Mouse (Mus musculus): ENCODE data around the gene Zfp36. TPM values are rescaled to one million over a fixed set of nuclear protein-coding genes. Genes with fewer than 3 reads are reported as not detected.
"Not testable (repeated sequence)": the region's sequence is repeated elsewhere in the genome, so short reads cannot be mapped to it uniquely, and the experiment has no call there.

The Zfp36 gene
- polyA plus RNA-seq, 1 experiment from 2014 or later: 22.8 TPM

GRCm38 (mm10) chr7:28398000-28398399 is 17.9 kb upstream of the Zfp36 start:
- peaks cover 9% of the 10 kb centered on the region for H3K4me1 ChIP-seq
- ATAC-seq (ENCODE audit: insufficient number of reproducible peaks, low FRiP score, low TSS enrichment, low read depth): no peak
- 64% methylated on average over 3 of the region's 3 CpGs for WGBS
- H3K4me2 ChIP-seq: no peak overlapping the region
- no peaks in the 10 kb centered on the region for H3K27me3 ChIP-seq
- no peak overlapping the region for H3K27ac ChIP-seq
- no peak overlapping the region for H3K9ac ChIP-seq
- H3K9me3 ChIP-seq: no peaks in the 10 kb centered on the region
- peaks cover 77% of the 10 kb centered on the region for H3K36me3 ChIP-seq
- no peak overlapping the region for H3K4me3 ChIP-seq

- H3K4me1 ChIP-seq: peaks cover 17% of the 10 kb centered on the region
- no peaks in the 10 kb centered on the region for H3K27me3 ChIP-seq
- WGBS: 94% methylated on average over 4 of the region's 4 CpGs
- no peak overlapping the region for H3K27ac ChIP-seq
- no peak overlapping the region for H3K9ac ChIP-seq
- no peak for ATAC-seq (ENCODE audit: insufficient number of reproducible peaks, low FRiP score, low TSS enrichment, low read depth)
- no peak overlapping the region for H3K4me2 ChIP-seq
- no peak overlapping the region for H3K4me3 ChIP-seq
- no peaks in the 10 kb centered on the region for H3K9me3 ChIP-seq
- H3K36me3 ChIP-seq: peaks cover 56% of the 10 kb centered on the region
These were observed 15.4 kb upstream of the Zfp36 start for GRCm38 (mm10) chr7:28395425-28395824.

- Histone ChIP-seq H3K36me3 (peaks cover 57% of the 10 kb centered on the region), H3K4me2 (peak overlapping the region; percentile 88), H3K27me3 (no peaks in the 10 kb centered on the region), H3K9me3 (no peaks in the 10 kb centered on the region), H3K4me1 (peaks cover 17% of the 10 kb centered on the region), H3K4me3 (peak overlapping the region; percentile 92), H3K9ac (peak overlapping the region; percentile 78), H3K27ac (peak overlapping the region; percentile 83)
- ATAC-seq (ENCODE audit: insufficient number of reproducible peaks, low FRiP score, low TSS enrichment, low read depth): no peak
- 4% methylated on average over 22 of the region's 22 CpGs for WGBS
These were observed 13.4 kb upstream of the Zfp36 start for GRCm38 (mm10) chr7:28393272-28393951.

- H3K27ac ChIP-seq: peak within 1 kb of the TSS; percentile 83
- H3K4me2 ChIP-seq: peak within 1 kb of the TSS; percentile 88
- peaks cover 17% of the 10 kb centered on the region for H3K4me1 ChIP-seq
- peak; percentile 97 for ATAC-seq (ENCODE audit: insufficient number of reproducible peaks, low FRiP score, low TSS enrichment, low read depth)
- under 1% methylated on average over 58 of the region's 58 CpGs for WGBS
- H3K9ac ChIP-seq: peak within 1 kb of the TSS; percentile 78
- no peaks in the 10 kb centered on the region for H3K27me3 ChIP-seq
- no peaks in the 10 kb centered on the region for H3K9me3 ChIP-seq
- peak within 1 kb of the TSS; percentile 92 for H3K4me3 ChIP-seq
- peaks cover 58% of the 10 kb centered on the region for H3K36me3 ChIP-seq
These were observed 12.6 kb upstream of the Zfp36 start, which contains the start of the genes Med29 and Paf1 for GRCm38 (mm10) chr7:28392429-28393271. Med29 (minus strand) TSS chr7:28392708. Paf1 (plus strand) TSS chr7:28392951.

GRCm38 (mm10) chr7:28390331-28390730 is 10.3 kb upstream of the Zfp36 start:
- peaks cover 58% of the 10 kb centered on the region for H3K36me3 ChIP-seq
- no peak overlapping the region for H3K4me3 ChIP-seq
- H3K27me3 ChIP-seq: no peaks in the 10 kb centered on the region
- peaks cover 25% of the 10 kb centered on the region for H3K4me1 ChIP-seq
- ATAC-seq (ENCODE audit: insufficient number of reproducible peaks, low FRiP score, low TSS enrichment, low read depth): no peak
- no peaks in the 10 kb centered on the region for H3K9me3 ChIP-seq
- 98% methylated on average over 3 of the region's 3 CpGs for WGBS
- H3K9ac ChIP-seq: no peak overlapping the region
- H3K4me2 ChIP-seq: no peak overlapping the region
- no peak overlapping the region for H3K27ac ChIP-seq

GRCm38 (mm10) chr7:28387384-28387783 is 7.3 kb upstream of the Zfp36 start:
- H3K36me3 ChIP-seq: peaks cover 50% of the 10 kb centered on the region

GRCm38 (mm10) chr7:28386877-28387276 is 6.8 kb upstream of the Zfp36 start:
- not testable (repeated sequence) for H3K9me3 ChIP-seq; H3K9ac ChIP-seq; ATAC-seq (ENCODE audit: insufficient number of reproducible peaks, low FRiP score, low TSS enrichment, low read depth); H3K27ac ChIP-seq; H3K4me2 ChIP-seq; H3K27me3 ChIP-seq; H3K4me3 ChIP-seq
- peaks cover 33% of the 10 kb centered on the region for H3K4me1 ChIP-seq
- peaks cover 50% of the 10 kb centered on the region for H3K36me3 ChIP-seq
- 64% methylated on average over 6 of the region's 6 CpGs for WGBS

More at GRCm38 (mm10) chr7:28387384-28387783, 7.3 kb upstream of the Zfp36 start:
- not testable (repeated sequence) for H3K27ac ChIP-seq; H3K9me3 ChIP-seq; H3K27me3 ChIP-seq; H3K4me2 ChIP-seq; H3K9ac ChIP-seq; H3K4me3 ChIP-seq; ATAC-seq (ENCODE audit: insufficient number of reproducible peaks, low FRiP score, low TSS enrichment, low read depth)
- peaks cover 29% of the 10 kb centered on the region for H3K4me1 ChIP-seq
- WGBS: 89% methylated on average over 7 of the region's 7 CpGs

GRCm38 (mm10) chr7:28386462-28386861 is 6.4 kb upstream of the Zfp36 start:
- Histone ChIP-seq H3K9me3 (no peaks in the 10 kb centered on the region), H3K27me3 (no peaks in the 10 kb centered on the region), H3K4me1 (peaks cover 33% of the 10 kb centered on the region), H3K4me2 (no peak overlapping the region), H3K9ac (no peak overlapping the region), H3K27ac (peak overlapping the region; percentile 62; the same call in 1 of the 2 replicates), H3K4me3 (no peak overlapping the region), H3K36me3 (peaks cover 50% of the 10 kb centered on the region)
- peak; percentile 64; the same call in 1 of the 2 replicates for ATAC-seq (ENCODE audit: insufficient number of reproducible peaks, low FRiP score, low TSS enrichment, low read depth)
- WGBS: 0% methylated on average over 4 of the region's 4 CpGs

- Histone ChIP-seq H3K4me1 (peaks cover 34% of the 10 kb centered on the region), H3K27ac (peak overlapping the region; percentile 62), H3K4me2 (no peak overlapping the region), H3K27me3 (no peaks in the 10 kb centered on the region), H3K4me3 (no peak overlapping the region), H3K36me3 (peaks cover 50% of the 10 kb centered on the region), H3K9me3 (no peaks in the 10 kb centered on the region), H3K9ac (no peak overlapping the region)
- 70% methylated on average over 7 of the region's 7 CpGs for WGBS
- no peak for ATAC-seq (ENCODE audit: insufficient number of reproducible peaks, low FRiP score, low TSS enrichment, low read depth)
These were observed 6.0 kb upstream of the Zfp36 start for GRCm38 (mm10) chr7:28386007-28386406.

GRCm38 (mm10) chr7:28385196-28385595 is 5.1 kb upstream of the Zfp36 start:
- peak overlapping the region; percentile 62; the same call in 1 of the 2 replicates for H3K27ac ChIP-seq
- ATAC-seq (ENCODE audit: insufficient number of reproducible peaks, low FRiP score, low TSS enrichment, low read depth): no peak
- H3K9me3 ChIP-seq: no peaks in the 10 kb centered on the region
- H3K27me3 ChIP-seq: no peaks in the 10 kb centered on the region
- H3K4me1 ChIP-seq: peaks cover 42% of the 10 kb centered on the region
- H3K4me3 ChIP-seq: no peak overlapping the region
- no peak overlapping the region for H3K4me2 ChIP-seq
- H3K9ac ChIP-seq: no peak overlapping the region
- WGBS: 91% methylated on average over 9 of the region's 9 CpGs
- H3K36me3 ChIP-seq: peaks cover 43% of the 10 kb centered on the region

- 73% methylated on average over 6 of the region's 6 CpGs for whole genome bisulfite sequencing
- H3K4me2 ChIP-seq: no peak overlapping the region
- no peak overlapping the region for H3K27ac ChIP-seq
- H3K4me3 ChIP-seq: no peak overlapping the region
- no peak for ATAC-seq (ENCODE audit: insufficient number of reproducible peaks, low FRiP score, low TSS enrichment, low read depth)
- peaks cover 52% of the 10 kb centered on the region for H3K4me1 ChIP-seq
- peaks cover 33% of the 10 kb centered on the region for H3K36me3 ChIP-seq
- no peaks in the 10 kb centered on the region for H3K9me3 ChIP-seq
- no peak overlapping the region for H3K9ac ChIP-seq
- no peaks in the 10 kb centered on the region for H3K27me3 ChIP-seq
These were observed 4.1 kb upstream of the Zfp36 start for GRCm38 (mm10) chr7:28384162-28384561.

GRCm38 (mm10) chr7:28383606-28384005 is 3.6 kb upstream of the Zfp36 start:
- Histone ChIP-seq H3K36me3 (peaks cover 28% of the 10 kb centered on the region), H3K4me1 (peaks cover 53% of the 10 kb centered on the region), H3K4me3 (no peak overlapping the region), H3K9ac (no peak overlapping the region), H3K27ac (peak overlapping the region; percentile 99), H3K4me2 (no peak overlapping the region), H3K27me3 (no peaks in the 10 kb centered on the region), H3K9me3 (no peaks in the 10 kb centered on the region)
- 84% methylated on average over 4 of the region's 4 CpGs for WGBS
- no peak for ATAC-seq (ENCODE audit: insufficient number of reproducible peaks, low FRiP score, low TSS enrichment, low read depth)
